Mouse (Mus musculus) hindbrain, embryonic 11.5 days (tissue): ENCODE results near the gene Rnf145. TPM values are rescaled to one million over a fixed set of nuclear protein-coding genes. Genes with fewer than 3 reads are reported as not detected.
A peak's percentile ranks its signal among the peaks of the same experiment; 100 is the strongest.

ENCODE experiments used
- ATAC-seq: fragments of 200-750 bp; cut with Nextera tagmentation; 2 replicates; pipeline ENCODE4 v1.8.0; 2017; ENCODE audit warnings: mild to moderate bottlenecking, moderate TSS enrichment, moderate library complexity; ENCODE audit not compliant: low FRiP score
- DNase-seq: peaks from one replicate; pipeline ENCODE4 v3.0.0-alpha.2; 2015; ENCODE audit warnings: low spot score
- H3K27ac ChIP-seq: fragments of 300-500 bp; sonication (generic); 2 replicates; pipeline ENCODE4 v1.5.1; 2014; ENCODE audit warnings: mild to moderate bottlenecking, low read depth, low read length
- H3K27me3 ChIP-seq: fragments of 300-500 bp; sonication (generic); 2 replicates; pipeline ENCODE4 v1.6.1; 2014; ENCODE audit warnings: mild to moderate bottlenecking, low read length, moderate library complexity, mixed read lengths; ENCODE audit not compliant: control insufficient read depth, insufficient read depth
- H3K36me3 ChIP-seq: fragments of 300-500 bp; sonication (generic); 2 replicates; pipeline ENCODE4 v1.6.1; 2014; ENCODE audit warnings: mild to moderate bottlenecking, low read length, moderate library complexity, mixed read lengths; ENCODE audit not compliant: control insufficient read depth, insufficient read depth
- H3K4me1 ChIP-seq: fragments of 300-500 bp; sonication (generic); replicated peaks from 2 replicates; pipeline ENCODE4 v1.6.1; 2014; ENCODE audit warnings: low read length, mixed read lengths; ENCODE audit not compliant: control insufficient read depth, insufficient read depth
- H3K4me2 ChIP-seq: fragments of 300-500 bp; sonication (generic); replicated peaks from 2 replicates; pipeline ENCODE4 v1.6.1; 2014; ENCODE audit warnings: mild to moderate bottlenecking, low read depth, low read length
- H3K4me3 ChIP-seq: fragments of 300-500 bp; sonication (generic); 2 replicates; pipeline ENCODE4 v1.5.1; 2014; ENCODE audit warnings: low read depth, low read length
- H3K9ac ChIP-seq: fragments of 300-500 bp; sonication (generic); 2 replicates; pipeline ENCODE4 v1.6.1; 2014; ENCODE audit warnings: low read depth, low read length
- H3K9me3 ChIP-seq: fragments of 300-500 bp; sonication (generic); 2 replicates; pipeline ENCODE4 v1.6.1; 2016; ENCODE audit warnings: low read length; ENCODE audit not compliant: control insufficient read depth
- WGBS: fragments of 180-500 bp; shearing (Covaris S2); extraction: QIAGEN DNeasy Blood & Tissue Kit; methylation state at CpG from one replicate; pipeline ENCODE4 v1.1.7; 2014; 5-methylcytosine and 5-hydroxymethylcytosine counted together
- polyA plus RNA-seq: library from polyadenylated mRNA; unstranded; fragments of >200 nt; fragmentation: Nextera tagmentation; extraction: Ambion mirVana; gene quantifications from 2 replicates; pipeline ENCODE4 v1.2.1, GENCODE M21; 2014

The Rnf145 gene
- polyA plus RNA-seq, 1 experiment from 2014 or later, result 129 TPM

- Histone ChIP-seq H3K4me2 (no peak overlapping the region), H3K9me3 (no peaks in the 10 kb centered on the region), H3K4me1 (no peaks in the 10 kb centered on the region), H3K27me3 (no peaks in the 10 kb centered on the region), H3K9ac (no peak overlapping the region), H3K4me3 (no peak overlapping the region), H3K27ac (no peak overlapping the region), H3K36me3 (no peaks in the 10 kb centered on the region)
- DNase-seq (no peak), ATAC-seq (no peak)
- 80% methylated on average over 9 of the region's 9 CpGs for WGBS
Observed at GRCm38 (mm10) chr11:44577911-44578310, 59.1 kb downstream of the Rnf145 start.

- H3K9me3 ChIP-seq, result no peaks in the 10 kb centered on the region
- no peak overlapping the region for H3K4me3 ChIP-seq
- no peaks in the 10 kb centered on the region for H3K4me1 ChIP-seq
- H3K4me2 ChIP-seq, result no peak overlapping the region
- no peak for ATAC-seq
- H3K36me3 ChIP-seq, result no peaks in the 10 kb centered on the region
- H3K27ac ChIP-seq, result no peak overlapping the region
- 44% methylated on average over 11 of the region's 11 CpGs for WGBS
- H3K9ac ChIP-seq, result no peak overlapping the region
- no peaks in the 10 kb centered on the region for H3K27me3 ChIP-seq
- peak; percentile 43 for DNase-seq
Observed at GRCm38 (mm10) chr11:44581277-44581683, 62.5 kb downstream of the Rnf145 start.

GRCm38 (mm10) chr11:44586047-44586696 lies 67.4 kb downstream of the Rnf145 start:
- Histone ChIP-seq H3K4me3 (no peak overlapping the region), H3K27me3 (no peaks in the 10 kb centered on the region), H3K9me3 (no peaks in the 10 kb centered on the region), H3K4me2 (no peak overlapping the region), H3K4me1 (no peaks in the 10 kb centered on the region), H3K27ac (no peak overlapping the region), H3K9ac (no peak overlapping the region), H3K36me3 (no peaks in the 10 kb centered on the region)
- peak; percentile 91 for DNase-seq
- peak; percentile 38; the same call in 1 of the 2 replicates for ATAC-seq
- WGBS, result 15% methylated on average over 3 of the region's 3 CpGs

GRCm38 (mm10) chr11:44593016-44593415 lies 74.3 kb downstream of the Rnf145 start:
- no peaks in the 10 kb centered on the region for H3K36me3 ChIP-seq
- 95% methylated on average over 6 of the region's 6 CpGs for WGBS
- H3K4me3 ChIP-seq, result no peak overlapping the region
- H3K9me3 ChIP-seq, result no peaks in the 10 kb centered on the region
- no peak overlapping the region for H3K27ac ChIP-seq
- H3K27me3 ChIP-seq, result no peaks in the 10 kb centered on the region
- ATAC-seq, result no peak
- no peak overlapping the region for H3K4me2 ChIP-seq
- no peak overlapping the region for H3K9ac ChIP-seq
- no peak for DNase-seq
- H3K4me1 ChIP-seq, result no peaks in the 10 kb centered on the region

GRCm38 (mm10) chr11:44594768-44595167 lies 76.0 kb downstream of the Rnf145 start:
- no peaks in the 10 kb centered on the region for H3K9me3 ChIP-seq
- H3K9ac ChIP-seq, result no peak overlapping the region
- H3K36me3 ChIP-seq, result no peaks in the 10 kb centered on the region
- H3K4me3 ChIP-seq, result no peak overlapping the region
- no peaks in the 10 kb centered on the region for H3K4me1 ChIP-seq
- no peak overlapping the region for H3K4me2 ChIP-seq
- no peak for DNase-seq
- H3K27me3 ChIP-seq, result no peaks in the 10 kb centered on the region
- no peak overlapping the region for H3K27ac ChIP-seq
- 82% methylated on average over 3 of the region's 3 CpGs for WGBS
- no peak for ATAC-seq

GRCm38 (mm10) chr11:44606881-44607280 lies 88.1 kb downstream of the Rnf145 start:
- H3K27me3 ChIP-seq, result peaks cover 4% of the 10 kb centered on the region
- no peaks in the 10 kb centered on the region for H3K9me3 ChIP-seq
- H3K27ac ChIP-seq, result no peak overlapping the region
- WGBS, result 86% methylated on average over 8 of the region's 8 CpGs
- ATAC-seq (no peak), DNase-seq (no peak)
- no peaks in the 10 kb centered on the region for H3K36me3 ChIP-seq
- H3K4me3 ChIP-seq, result no peak overlapping the region
- no peak overlapping the region for H3K9ac ChIP-seq
- 0 out of 2 replicates have a peak, but pooled peaks cover 2% of the 10 kb centered on the region for H3K4me1 ChIP-seq
- no peak overlapping the region for H3K4me2 ChIP-seq

GRCm38 (mm10) chr11:44608646-44609045 lies 89.9 kb downstream of the Rnf145 start:
- Histone ChIP-seq H3K9ac (no peak overlapping the region), H3K27ac (no peak overlapping the region), H3K27me3 (peaks cover 10% of the 10 kb centered on the region), H3K4me2 (no peak overlapping the region), H3K4me1 (peaks cover 4% of the 10 kb centered on the region; the same call in 1 of the 2 replicates), H3K36me3 (no peaks in the 10 kb centered on the region), H3K4me3 (no peak overlapping the region), H3K9me3 (no peaks in the 10 kb centered on the region)
- ATAC-seq (no peak), DNase-seq (no peak)
- WGBS, result 88% methylated on average over 11 of the region's 11 CpGs

GRCm38 (mm10) chr11:44610971-44611781 lies 92.4 kb downstream of the Rnf145 start:
- H3K27me3 ChIP-seq, result peaks cover 12% of the 10 kb centered on the region
- DNase-seq (peak; percentile 94), ATAC-seq (peak; percentile 84)
- H3K4me2 ChIP-seq, result peak overlapping the region; percentile 97
- H3K36me3 ChIP-seq, result no peaks in the 10 kb centered on the region
- peak overlapping the region; percentile 39 for H3K4me3 ChIP-seq
- H3K27ac ChIP-seq, result no peak overlapping the region
- under 1% methylated on average over 45 of the region's 45 CpGs for WGBS
- H3K4me1 ChIP-seq, result peaks cover 4% of the 10 kb centered on the region; the same call in 1 of the 2 replicates
- H3K9me3 ChIP-seq, result no peaks in the 10 kb centered on the region
- H3K9ac ChIP-seq, result peak overlapping the region; percentile 59; the same call in 1 of the 2 replicates
